Mouse (Mus musculus) hindbrain, embryonic 10.5 days (tissue): ENCODE data around the gene Nelfa. TPM values are rescaled to one million over a fixed set of nuclear protein-coding genes. Genes with fewer than 3 reads are reported as not detected.
A peak's percentile ranks its signal among the peaks of the same experiment; 100 is the strongest.
"Not testable (repeated sequence)": the region's sequence is repeated elsewhere in the genome, so short reads cannot be mapped to it uniquely, and the experiment has no call there.

Source experiments
- DNase-seq: peaks from one replicate; pipeline ENCODE4 v3.0.0-alpha.2; 2017; ENCODE audit warnings: low spot score
- H3K27ac ChIP-seq: fragments of 300-500 bp; sonication (generic); 2 replicates; pipeline ENCODE4 v1.5.1; 2016; ENCODE audit warnings: mild to moderate bottlenecking, moderate library complexity
- H3K27me3 ChIP-seq: fragments of 300-500 bp; sonication (generic); 2 replicates; pipeline ENCODE4 v1.6.1; 2016; ENCODE audit warnings: mild to moderate bottlenecking; ENCODE audit not compliant: poor library complexity, insufficient read depth, severe bottlenecking
- H3K36me3 ChIP-seq: fragments of 300-500 bp; sonication (generic); 2 replicates; pipeline ENCODE4 v1.6.1; 2016; ENCODE audit warnings: mild to moderate bottlenecking, moderate library complexity
- H3K4me1 ChIP-seq: fragments of 300-500 bp; sonication (generic); replicated peaks from 2 replicates; pipeline ENCODE4 v1.6.1; 2016; ENCODE audit warnings: mild to moderate bottlenecking
- H3K4me3 ChIP-seq: fragments of 300-500 bp; sonication (generic); 2 replicates; pipeline ENCODE4 v1.5.1; 2016; ENCODE audit warnings: mild to moderate bottlenecking, moderate library complexity
- H3K9me3 ChIP-seq: fragments of 300-500 bp; sonication (generic); 2 replicates; pipeline ENCODE4 v1.6.1; 2016; ENCODE audit warnings: mild to moderate bottlenecking, moderate library complexity
- WGBS: fragments of 180-500 bp; shearing (Covaris S2); methylation state at CpG from one replicate; pipeline ENCODE4 v1.1.7; 2016; 5-methylcytosine and 5-hydroxymethylcytosine counted together
- polyA plus RNA-seq: library from polyadenylated mRNA; unstranded; fragments of >200 nt; fragmentation: Nextera tagmentation; extraction: Ambion mirVana; gene quantifications from 2 replicates; pipeline ENCODE4 v1.2.1, GENCODE M21; 2016

Nelfa gene
- 75.4 and 84.1 TPM in 2 replicates for polyA plus RNA-seq

DNA sequence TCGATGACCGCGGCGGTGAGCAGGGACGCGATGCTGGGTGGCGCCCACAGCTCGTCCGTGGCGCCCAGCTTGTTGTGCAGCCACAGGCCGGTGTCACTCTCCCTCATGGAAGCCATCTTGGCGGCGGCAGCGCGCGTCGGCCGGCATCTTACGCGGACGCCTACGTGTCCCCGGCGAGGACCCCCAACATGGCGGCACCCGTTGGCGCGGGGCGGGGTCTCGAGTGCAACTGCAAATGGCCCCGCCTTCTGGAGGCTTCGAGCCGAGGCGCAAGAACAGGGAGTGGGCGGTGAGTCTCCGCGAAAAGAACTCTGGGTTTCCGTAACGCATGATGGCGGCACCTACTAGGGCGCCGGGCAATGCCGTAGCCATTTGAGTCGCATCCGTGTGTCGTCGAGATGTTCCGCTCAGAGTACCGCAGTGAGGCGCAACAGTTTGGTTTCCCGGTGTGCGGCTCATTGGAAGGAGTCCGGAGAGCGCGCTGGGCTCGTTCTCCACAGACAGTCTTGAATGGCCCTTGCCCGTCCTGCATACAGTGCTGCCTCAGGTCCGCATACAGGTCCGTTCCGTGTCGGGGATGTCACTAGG is at the start of gene Nelfa:
TSS of gene Nelfa (minus strand) at position 294 of the 588 bp plus-strand sequence.
- Histone ChIP-seq H3K4me3 (peak within 1 kb of the TSS; percentile 93), H3K4me1 (peaks cover 30% of the 10 kb centered on the region), H3K27ac (peak within 1 kb of the TSS; percentile 97), H3K9me3 (peaks cover 26% of the 10 kb centered on the region), H3K36me3 (peaks cover 53% of the 10 kb centered on the region), H3K27me3 (no peaks in the 10 kb centered on the region)
- peak; percentile 98 for DNase-seq
- under 1% methylated on average over 61 of the region's 61 CpGs for WGBS

DNA sequence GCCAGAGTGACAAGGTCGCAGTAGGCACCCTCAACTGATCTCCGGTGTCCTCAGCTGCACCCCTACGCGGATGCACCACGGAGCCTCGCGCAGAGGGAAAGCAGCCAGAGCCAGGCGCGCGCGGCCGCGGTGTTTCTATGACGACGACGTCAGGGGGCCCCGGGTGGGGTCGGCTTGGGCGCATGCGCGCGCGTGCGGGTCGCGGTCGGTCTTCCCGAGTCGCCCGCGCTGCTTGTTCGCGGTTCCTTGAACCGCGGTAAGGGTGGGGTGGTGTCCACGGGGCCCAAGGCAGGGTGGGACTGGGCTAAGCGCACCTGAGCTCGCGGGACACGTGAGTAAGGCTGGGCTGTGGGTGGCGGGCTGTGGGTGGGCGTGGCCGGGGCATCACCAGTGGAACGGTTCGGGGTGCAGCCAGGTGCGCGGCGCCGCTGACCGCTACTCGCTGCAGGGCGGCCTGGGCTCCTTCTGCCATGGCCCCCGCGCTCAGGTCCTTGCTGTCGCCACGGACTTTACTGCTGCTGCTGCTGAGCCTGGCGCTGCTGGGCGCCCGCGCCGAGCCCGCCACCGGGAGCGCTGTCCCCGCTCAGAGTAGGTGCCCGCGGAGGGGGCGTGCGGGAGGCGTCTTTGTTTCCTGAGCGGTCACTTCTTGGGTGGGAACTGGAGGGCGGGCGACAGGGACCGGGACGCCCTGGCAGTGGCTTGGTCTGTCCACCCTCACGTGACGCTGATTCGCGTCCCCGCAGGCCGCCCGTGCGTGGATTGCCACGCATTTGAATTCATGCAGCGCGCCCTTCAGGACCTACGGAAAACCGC is 47.3 kb upstream of the Nelfa start, which contains the start of gene Gm1673:
TSS of gene Gm1673 (plus strand) at position 125 of the 813 bp plus-strand sequence.
- under 1% methylated on average over 88 of the region's 88 CpGs for WGBS
- Histone ChIP-seq H3K36me3 (peaks cover 31% of the 10 kb centered on the region), H3K4me3 (peak within 1 kb of the TSS; percentile 97), H3K27me3 (peaks cover 8% of the 10 kb centered on the region; the same call in 1 of the 2 replicates), H3K4me1 (peaks cover 48% of the 10 kb centered on the region), H3K9me3 (0 out of 2 replicates have a peak, but pooled peaks cover 5% of the 10 kb centered on the region), H3K27ac (peak within 1 kb of the TSS; percentile 96)
- DNase-seq, result peak; percentile 90

DNA sequence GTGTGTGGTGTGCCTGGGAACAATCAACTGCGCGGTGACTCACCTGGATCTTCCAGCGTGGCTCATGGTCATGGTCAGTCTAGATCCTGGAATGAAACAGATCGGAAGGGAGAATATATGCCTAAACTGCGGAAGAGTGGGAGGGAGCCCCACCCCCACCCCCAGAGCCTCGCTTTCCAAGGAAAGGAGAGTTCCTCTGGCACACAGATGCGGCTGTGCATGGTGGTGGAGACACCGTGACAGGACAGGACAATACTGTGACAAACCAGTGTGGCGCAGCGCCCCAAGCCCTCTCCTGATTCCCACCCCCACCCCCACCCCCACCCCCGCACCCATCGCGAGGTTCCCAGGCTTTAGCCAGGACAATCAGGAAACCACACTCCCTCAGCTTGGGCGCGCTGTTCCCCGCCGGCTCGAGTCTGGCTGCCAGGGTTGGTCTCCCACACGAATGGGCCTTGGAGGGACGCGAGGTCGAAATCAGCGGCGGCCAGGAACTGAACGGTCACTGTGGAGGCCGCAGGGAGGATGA is 46.6 kb upstream of the Nelfa start:
- H3K36me3 ChIP-seq, result peaks cover 31% of the 10 kb centered on the region
- peaks cover 8% of the 10 kb centered on the region; the same call in 1 of the 2 replicates for H3K27me3 ChIP-seq
- WGBS, result 3% methylated on average over 26 of the region's 26 CpGs
- peaks cover 48% of the 10 kb centered on the region for H3K4me1 ChIP-seq
- no peak for DNase-seq
- H3K4me3 ChIP-seq, result peak overlapping the region; percentile 97
- peak overlapping the region; percentile 96 for H3K27ac ChIP-seq
- H3K9me3 ChIP-seq, result 0 out of 2 replicates have a peak, but pooled peaks cover 5% of the 10 kb centered on the region

DNA sequence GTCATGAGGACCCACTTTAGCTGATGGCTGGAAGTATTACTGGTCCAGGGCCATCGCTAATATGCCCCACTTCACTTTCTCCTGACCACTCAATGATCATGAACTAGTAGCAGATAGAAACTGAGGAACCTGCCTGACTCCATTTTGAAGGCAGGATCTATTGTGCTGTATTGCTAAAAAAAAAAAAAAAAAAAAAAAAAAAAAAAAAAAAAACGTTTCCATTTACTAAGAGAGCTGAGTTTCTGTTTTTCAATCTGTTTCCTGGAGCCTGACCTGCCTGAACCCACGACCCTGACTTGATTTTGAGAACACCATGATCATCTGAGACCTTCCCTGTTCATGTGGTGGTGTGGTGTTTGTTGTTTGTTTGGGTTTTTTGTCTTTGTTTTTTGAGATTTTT is 40.1 kb upstream of the Nelfa start:
- 42% methylated on average over 3 of the region's 3 CpGs for WGBS
- no peak for DNase-seq

DNA sequence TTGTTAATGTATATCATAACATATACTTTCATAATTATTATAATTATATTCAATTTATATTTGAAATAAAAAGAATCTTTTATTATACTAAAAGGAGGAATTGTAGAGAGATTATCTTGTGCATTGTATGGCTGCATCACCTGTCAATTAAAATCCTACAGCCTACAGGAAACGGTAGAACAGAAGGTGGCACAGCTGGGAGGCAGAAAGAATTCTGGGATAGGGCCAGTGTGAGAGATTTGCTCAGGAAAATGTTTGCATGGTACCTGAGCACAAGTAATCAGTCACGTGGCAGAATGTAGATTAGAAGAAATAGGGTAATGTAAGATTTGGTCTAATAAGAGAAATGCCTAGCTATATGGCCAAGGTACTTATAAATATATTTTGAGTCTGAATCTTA is 38.5 kb upstream of the Nelfa start:
- 0 out of 2 replicates have a peak, but pooled peaks cover 3% of the 10 kb centered on the region for H3K9me3 ChIP-seq
- no peak for DNase-seq
- H3K27me3 ChIP-seq, result no peaks in the 10 kb centered on the region
- H3K27ac ChIP-seq, result no peak overlapping the region
- H3K36me3 ChIP-seq, result peaks cover 6% of the 10 kb centered on the region; the same call in 1 of the 2 replicates
- H3K4me1 ChIP-seq, result no peaks in the 10 kb centered on the region
- H3K4me3 ChIP-seq, result no peak overlapping the region
- 77% methylated on average over 2 of the region's 2 CpGs for WGBS

More for the DNA sequence above, 40.1 kb upstream of the Nelfa start:
- Histone ChIP-seq H3K36me3 (peaks cover 10% of the 10 kb centered on the region), H3K27ac (no peak overlapping the region), H3K4me3 (no peak overlapping the region), H3K27me3 (no peaks in the 10 kb centered on the region), H3K9me3 (0 out of 2 replicates have a peak, but pooled peaks cover 3% of the 10 kb centered on the region), H3K4me1 (no peaks in the 10 kb centered on the region)

DNA sequence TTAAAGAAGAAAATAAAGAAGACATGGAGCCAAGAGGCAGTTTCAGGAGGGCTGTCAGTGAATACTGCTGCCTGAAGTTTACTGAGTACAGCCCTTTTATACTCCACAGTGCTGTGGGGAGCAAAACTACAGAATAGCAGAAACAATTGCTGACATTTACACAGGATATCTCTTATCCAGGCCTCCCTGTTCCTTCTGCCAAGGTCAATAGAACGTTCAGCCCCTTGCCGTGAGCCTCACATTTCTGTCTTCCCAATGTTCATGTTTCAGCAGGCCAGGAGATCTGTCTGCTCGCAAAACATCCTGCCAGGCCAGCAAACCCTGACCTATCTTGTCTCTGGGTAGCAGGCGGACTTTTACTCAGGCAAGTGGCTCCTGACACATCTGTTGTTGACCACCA is 23.2 kb upstream of the Nelfa start:
- Histone ChIP-seq H3K4me1 (no peaks in the 10 kb centered on the region), H3K9me3 (peaks cover 16% of the 10 kb centered on the region), H3K4me3 (no peak overlapping the region), H3K36me3 (no peaks in the 10 kb centered on the region), H3K27me3 (no peaks in the 10 kb centered on the region), H3K27ac (no peak overlapping the region)
- DNase-seq, result no peak
- WGBS, result 78% methylated on average over 4 of the region's 4 CpGs

DNA sequence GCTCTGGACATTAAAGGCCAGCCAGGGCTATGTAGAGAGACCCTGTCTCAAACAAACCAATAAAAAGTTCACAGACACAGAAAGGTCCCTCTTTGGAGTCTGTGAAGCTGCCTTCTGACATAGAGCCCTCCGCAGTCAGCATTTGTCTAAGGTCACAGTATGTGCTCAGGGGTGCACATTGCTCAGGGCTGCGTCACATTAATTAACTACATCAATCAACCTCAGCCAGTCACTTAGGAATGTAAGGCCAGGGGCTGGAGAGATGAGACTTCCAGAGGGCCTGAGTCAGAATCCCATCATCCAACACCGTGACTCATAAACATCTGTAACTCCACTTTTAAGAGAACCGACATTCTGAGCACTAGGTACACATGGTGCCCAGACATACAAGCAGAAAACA is 19.7 kb upstream of the Nelfa start:
- no peak for DNase-seq
- H3K9me3 ChIP-seq, result peaks cover 32% of the 10 kb centered on the region
- no peak overlapping the region for H3K27ac ChIP-seq
- H3K36me3 ChIP-seq, result no peaks in the 10 kb centered on the region
- no peaks in the 10 kb centered on the region for H3K4me1 ChIP-seq
- 84% methylated on average over 4 of the region's 4 CpGs for WGBS
- no peak overlapping the region for H3K4me3 ChIP-seq
- H3K27me3 ChIP-seq, result no peaks in the 10 kb centered on the region

DNA sequence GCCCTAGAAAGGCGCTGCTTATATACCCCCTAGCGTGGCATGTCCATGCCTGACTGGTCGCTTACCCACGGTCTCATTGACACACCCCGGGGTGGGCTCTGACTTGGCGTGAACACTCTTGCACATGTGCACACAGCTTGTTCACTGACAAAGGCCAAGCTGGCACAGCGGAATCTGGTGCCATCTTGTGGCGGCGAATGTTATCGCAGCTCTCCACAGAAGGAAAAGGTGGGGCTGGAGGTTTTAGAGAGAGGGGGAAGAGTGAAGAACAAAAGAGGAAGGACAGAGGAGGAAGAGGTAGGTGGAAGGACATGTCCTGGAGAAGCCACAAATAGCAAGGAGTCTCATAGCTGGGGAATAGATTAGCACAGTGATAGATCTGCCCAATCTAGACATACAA is 18.1 kb upstream of the Nelfa start:
- Histone ChIP-seq H3K9me3 (peaks cover 32% of the 10 kb centered on the region), H3K27me3 (no peaks in the 10 kb centered on the region), H3K4me3 (no peak overlapping the region), H3K27ac (no peak overlapping the region), H3K36me3 (no peaks in the 10 kb centered on the region), H3K4me1 (no peaks in the 10 kb centered on the region)
- DNase-seq, result peak; percentile 69
- WGBS, result 39% methylated on average over 10 of the region's 10 CpGs

DNA sequence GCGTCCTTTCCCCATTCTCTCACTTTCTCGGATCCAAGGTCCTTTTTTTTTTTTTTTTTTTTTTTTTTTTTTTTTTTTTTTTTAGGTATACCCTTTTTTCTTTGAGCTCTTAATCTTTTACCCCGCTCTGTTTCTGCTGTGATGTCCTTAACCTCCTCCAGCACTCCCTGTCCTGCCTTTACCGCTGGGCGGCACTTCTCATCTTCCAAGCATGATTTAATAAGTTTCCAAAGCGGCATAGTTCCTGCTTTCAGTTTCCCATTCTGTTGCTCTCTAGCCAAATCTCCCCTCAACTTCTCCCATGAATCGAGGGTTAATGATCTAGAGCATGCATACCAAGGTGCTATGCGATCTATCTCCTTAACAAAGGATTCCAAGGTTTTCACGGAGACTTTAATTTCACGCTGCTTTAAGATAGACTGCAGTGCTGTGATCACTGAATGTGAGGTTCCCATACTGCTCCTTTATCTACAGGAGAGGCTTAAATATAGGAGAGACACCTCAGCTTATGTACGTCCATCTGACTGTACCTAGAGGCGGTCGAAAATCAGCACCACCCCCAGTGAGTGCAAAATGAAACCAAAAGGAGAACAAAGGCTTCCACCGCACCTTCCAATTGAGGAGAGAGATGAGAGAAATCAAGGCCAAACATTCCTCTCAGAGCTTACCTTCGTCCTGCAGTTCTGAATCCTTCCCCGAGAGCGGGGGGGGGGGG is 17.4 kb upstream of the Nelfa start:
- Histone ChIP-seq H3K27ac (no peak overlapping the region), H3K36me3 (no peaks in the 10 kb centered on the region), H3K9me3 (peaks cover 27% of the 10 kb centered on the region), H3K4me3 (no peak overlapping the region), H3K27me3 (no peaks in the 10 kb centered on the region), H3K4me1 (no peaks in the 10 kb centered on the region)
- WGBS, result 88% methylated on average over 17 of the region's 17 CpGs
- DNase-seq, result no peak

DNA sequence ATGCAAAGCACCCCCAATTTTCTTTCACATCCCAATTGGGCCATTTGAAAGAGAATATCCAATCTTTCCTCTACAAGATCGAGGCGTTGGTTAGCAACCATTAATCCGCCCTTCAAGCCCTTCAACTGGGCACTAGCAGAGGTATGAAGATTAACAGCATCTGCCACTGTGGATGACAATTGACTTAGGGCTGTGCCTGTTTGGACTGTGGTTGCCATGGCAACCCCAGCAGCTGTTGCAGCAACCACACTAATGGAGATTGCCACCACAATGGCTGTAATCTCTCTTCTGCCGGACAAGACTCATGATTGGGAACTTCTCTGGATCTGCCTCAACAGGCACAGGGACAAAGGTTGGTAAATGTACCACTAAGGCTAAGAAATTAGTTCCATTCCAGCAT is 12.1 kb upstream of the Nelfa start:
- Histone ChIP-seq H3K4me3 (no peak overlapping the region), H3K4me1 (no peaks in the 10 kb centered on the region), H3K27ac (no peak overlapping the region), H3K36me3 (no peaks in the 10 kb centered on the region), H3K27me3 (no peaks in the 10 kb centered on the region), H3K9me3 (peaks cover 43% of the 10 kb centered on the region)
- DNase-seq, result no peak
- WGBS, result 83% methylated on average over 4 of the region's 4 CpGs

DNA sequence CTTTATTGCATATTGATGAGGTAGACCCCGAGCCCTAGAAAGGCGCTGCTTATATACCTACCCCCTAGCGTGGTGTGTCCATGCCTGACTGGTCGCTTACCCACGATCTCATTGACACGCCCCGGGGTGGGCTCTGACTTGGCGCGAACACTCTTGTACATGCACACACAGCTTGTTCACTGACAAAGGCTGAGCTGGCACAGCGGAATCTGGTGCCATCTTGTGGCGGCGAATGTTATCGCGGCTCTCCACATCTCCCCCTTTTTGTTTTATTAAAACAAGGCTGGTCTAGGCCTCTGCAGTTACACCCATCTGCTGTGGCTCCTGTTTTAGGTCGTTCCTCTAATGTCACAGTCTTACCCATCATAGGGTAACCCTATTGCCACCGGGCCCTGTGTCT is 10.8 kb upstream of the Nelfa start:
- not testable (repeated sequence) for H3K4me3 ChIP-seq, H3K36me3 ChIP-seq, H3K4me1 ChIP-seq, H3K27ac ChIP-seq, DNase-seq, H3K27me3 ChIP-seq
- peaks cover 49% of the 10 kb centered on the region for H3K9me3 ChIP-seq
- 85% methylated on average over 16 of the region's 16 CpGs for WGBS

DNA sequence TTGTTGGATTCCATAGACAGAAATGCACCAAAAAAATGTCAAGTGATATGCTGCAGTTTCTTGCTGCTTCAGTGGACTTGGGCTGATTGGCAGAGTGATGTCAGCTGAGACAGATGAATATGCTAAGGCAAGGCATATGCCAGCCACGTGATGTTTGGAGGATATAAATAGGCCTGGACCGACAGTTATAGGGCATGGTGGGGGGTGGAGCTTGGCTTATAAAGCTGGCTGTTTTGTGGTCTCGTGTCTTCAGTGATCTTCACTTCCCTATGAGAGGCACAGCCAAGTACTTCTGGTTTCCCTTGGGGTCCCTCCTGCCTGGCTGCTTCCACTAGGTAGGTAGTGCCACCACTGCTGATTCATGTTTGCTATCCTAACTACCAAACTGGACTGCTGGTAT is 2.2 kb upstream of the Nelfa start:
- DNase-seq, result no peak
- H3K4me1 ChIP-seq, result peaks cover 30% of the 10 kb centered on the region
- H3K36me3 ChIP-seq, result peaks cover 36% of the 10 kb centered on the region
- WGBS, result 92% methylated on average over 3 of the region's 3 CpGs
- H3K27me3 ChIP-seq, result no peaks in the 10 kb centered on the region
- H3K9me3 ChIP-seq, result peaks cover 47% of the 10 kb centered on the region
- H3K27ac ChIP-seq, result no peak overlapping the region
- no peak overlapping the region for H3K4me3 ChIP-seq
